Mouse (Mus musculus) ES-E14 (cell line): ENCODE data around the gene Ccr8.

Source experiments
- CHD2 ChIP-seq: IDR thresholded peaks from 2 replicates; pipeline ENCODE4 v1.6.1; 2014; ENCODE audit warnings: mild to moderate bottlenecking, low read depth, low read length, inconsistent platforms
- HCFC1 ChIP-seq: IDR thresholded peaks from 2 replicates; pipeline ENCODE4 v1.6.1; 2012; ENCODE audit warnings: low read length, inconsistent platforms, borderline replicate concordance; ENCODE audit not compliant: insufficient read depth
- MAFK ChIP-seq: IDR thresholded peaks from 2 replicates; pipeline ENCODE4 v1.6.1; 2014; ENCODE audit warnings: mild to moderate bottlenecking, low read depth, low read length, inconsistent platforms; ENCODE audit not compliant: insufficient read depth
- ZNF384 ChIP-seq: IDR thresholded peaks from 2 replicates; pipeline ENCODE4 v1.6.1; 2012; ENCODE audit warnings: low read depth, low read length, inconsistent platforms

GRCm38 (mm10) chr9:120093701-120094100, 1.8 kb downstream of the Ccr8 start:
- TF ChIP-seq MAFK (no peak), ZNF384 (no peak), CHD2 (no peak), HCFC1 (no peak)
